ENCODE assay signal across 11 mouse cellular contexts in genomic region chr2:128403143-128403935, GRCm38 (mm10).
DNase-seq lines count a peak whose midpoint lies in the region; ATAC-seq lines count a peak whose summit lies in the region.
"Had no signal": no experiment of that assay in that cellular context is flagged by ENCODE, and none has a peak within 500 bp of the region (broad histone marks: within the 10 kb centered on the region; RNA-seq: fewer than 3 reads in every experiment).

No protein-coding gene starts in this region.

- DNase-seq in heart, postnatal 10 days: no peak
- no peak for DNase-seq in lung, postnatal 10 days
- peak; percentile 18 for DNase-seq in NIH3T3 (ENCODE audit: low read depth)
- peak; percentile 60 for DNase-seq in midbrain, embryonic 14.5 days
- no peak for DNase-seq in retina, embryonic 14.5 days (ENCODE audit: low spot score)
- DNase-seq: kidney, postnatal 36 days; lung, postnatal 14 days; right cerebral cortex, postnatal 14 days had no signal

- no peak overlapping the region; the same call in 1 of the 2 replicates for H3K9ac ChIP-seq in heart, embryonic 16.5 days (ENCODE audit: low read length)
- H3K9ac ChIP-seq in lung, embryonic 16.5 days (ENCODE audit: low read length): no peak overlapping the region; the same call in 1 of the 2 replicates
- H3K9ac ChIP-seq in midbrain, embryonic 14.5 days (replicated peaks; ENCODE audit: low read length): no peak overlapping the region

- WGBS in heart, embryonic 16.5 days: 33% methylated on average over 11 of the region's 11 CpGs
- 32% methylated on average over 11 of the region's 11 CpGs for WGBS in lung, embryonic 16.5 days
- 28% methylated on average over 11 of the region's 11 CpGs for WGBS in midbrain, embryonic 14.5 days

- no peaks in the 10 kb centered on the region for H3K27me3 ChIP-seq in heart, embryonic 16.5 days (ENCODE audit: control insufficient read depth, insufficient read depth, low read length)
- no peaks in the 10 kb centered on the region for H3K27me3 ChIP-seq in lung, embryonic 16.5 days (ENCODE audit: control insufficient read depth, insufficient read depth, low read depth, low read length)
- H3K27me3 ChIP-seq in midbrain, embryonic 14.5 days (ENCODE audit: control insufficient read depth, insufficient read depth, low read length): no peaks in the 10 kb centered on the region

- ATAC-seq in heart, embryonic 16.5 days (replicated peaks; ENCODE audit: extremely low read depth, insufficient read depth, low FRiP score): 0 out of 2 replicates have a peak, but pooled peaks have one; percentile 32
- ATAC-seq in lung, embryonic 16.5 days (ENCODE audit: low read depth): peak; percentile 48; the same call in 1 of the 2 replicates
- ATAC-seq in midbrain, embryonic 14.5 days (ENCODE audit: low FRiP score, low TSS enrichment): no peak; the same call in 1 of the 2 replicates

- H3K36me3 ChIP-seq in heart, embryonic 16.5 days (ENCODE audit: control insufficient read depth, insufficient read depth): no peaks in the 10 kb centered on the region
- no peaks in the 10 kb centered on the region for H3K36me3 ChIP-seq in lung, embryonic 16.5 days (ENCODE audit: control insufficient read depth, insufficient read depth, low read length)
- no peaks in the 10 kb centered on the region for H3K36me3 ChIP-seq in midbrain, embryonic 14.5 days (ENCODE audit: control insufficient read depth, insufficient read depth, low read length)
- H3K36me3 ChIP-seq: forebrain, embryonic 10.5 days had no signal

- H3K27ac ChIP-seq in heart, embryonic 16.5 days (ENCODE audit: low read length): no peak overlapping the region
- H3K27ac ChIP-seq in lung, embryonic 16.5 days (ENCODE audit: low read length): no peak overlapping the region
- H3K27ac ChIP-seq in midbrain, embryonic 14.5 days (replicated peaks; ENCODE audit: low read depth, low read length): no peak overlapping the region
- H3K27ac ChIP-seq: forebrain, embryonic 10.5 days had no signal

- intact Hi-C loops in heart, postnatal 10 days (cut with DNase I): no loop called here

- no peaks in the 10 kb centered on the region for H3K9me3 ChIP-seq in heart, embryonic 16.5 days (replicated peaks; ENCODE audit: control insufficient read depth, low read length)
- no peaks in the 10 kb centered on the region for H3K9me3 ChIP-seq in lung, embryonic 16.5 days (ENCODE audit: control insufficient read depth, low read length)
- no peaks in the 10 kb centered on the region for H3K9me3 ChIP-seq in midbrain, embryonic 14.5 days (ENCODE audit: control insufficient read depth, low read length)
- H3K9me3 ChIP-seq: forebrain, embryonic 10.5 days had no signal

- no peak overlapping the region for H3K4me3 ChIP-seq in heart, embryonic 16.5 days (ENCODE audit: low read length)
- no peak overlapping the region for H3K4me3 ChIP-seq in lung, embryonic 16.5 days (ENCODE audit: low read length)
- H3K4me3 ChIP-seq in midbrain, embryonic 14.5 days (replicated peaks; ENCODE audit: low read depth, low read length): no peak overlapping the region
- H3K4me3 ChIP-seq: forebrain, embryonic 10.5 days had no signal

- peaks cover 19% of the 10 kb centered on the region for H3K4me1 ChIP-seq in heart, embryonic 16.5 days (ENCODE audit: control insufficient read depth, insufficient read depth, low read length)
- peaks cover 18% of the 10 kb centered on the region for H3K4me1 ChIP-seq in lung, embryonic 16.5 days (replicated peaks; ENCODE audit: control insufficient read depth, insufficient read depth, low read length)
- H3K4me1 ChIP-seq in midbrain, embryonic 14.5 days (ENCODE audit: control insufficient read depth, insufficient read depth, low read length): peaks cover 11% of the 10 kb centered on the region

- H3K4me2 ChIP-seq in heart, embryonic 16.5 days (ENCODE audit: low read depth, low read length): peak overlapping the region; percentile 20
- no peak overlapping the region for H3K4me2 ChIP-seq in lung, embryonic 16.5 days (ENCODE audit: low read depth, low read length)
- H3K4me2 ChIP-seq in midbrain, embryonic 14.5 days (ENCODE audit: low read length): no peak overlapping the region

Comparison
In these comparisons a context has a peak if more than half of its experiments do, and no peak if none do; other contexts are left out.
1. DNase-seq: peak in NIH3T3 (single experiment) and midbrain, embryonic 14.5 days (single experiment); none in heart, postnatal 10 days (0 of 2), lung, postnatal 10 days (single experiment) and retina, embryonic 14.5 days (single experiment).